Mouse (Mus musculus): ENCODE data around the gene Psmd13.

Gene Psmd13

DNA sequence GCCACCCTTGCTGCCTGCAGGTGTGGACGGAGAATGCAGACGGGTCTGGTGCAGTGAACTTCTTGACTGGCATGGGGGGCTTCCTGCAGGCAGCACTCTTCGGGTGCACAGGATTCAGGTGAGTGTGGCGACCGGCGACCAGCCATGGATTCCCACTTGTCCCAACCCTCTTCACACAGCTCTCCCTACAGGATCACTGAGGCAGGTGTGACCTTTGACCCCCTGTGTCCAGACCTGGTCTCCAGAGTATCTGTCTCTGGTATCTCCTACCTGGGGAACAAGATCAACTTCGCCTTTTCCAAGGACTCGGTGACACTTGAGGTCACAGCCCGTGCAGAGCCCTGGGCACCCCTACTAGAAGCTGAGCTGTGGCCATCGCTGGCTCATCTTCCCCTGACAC, 64.5 kb downstream of the Psmd13 start:
- no peak for DNase-seq

DNA sequence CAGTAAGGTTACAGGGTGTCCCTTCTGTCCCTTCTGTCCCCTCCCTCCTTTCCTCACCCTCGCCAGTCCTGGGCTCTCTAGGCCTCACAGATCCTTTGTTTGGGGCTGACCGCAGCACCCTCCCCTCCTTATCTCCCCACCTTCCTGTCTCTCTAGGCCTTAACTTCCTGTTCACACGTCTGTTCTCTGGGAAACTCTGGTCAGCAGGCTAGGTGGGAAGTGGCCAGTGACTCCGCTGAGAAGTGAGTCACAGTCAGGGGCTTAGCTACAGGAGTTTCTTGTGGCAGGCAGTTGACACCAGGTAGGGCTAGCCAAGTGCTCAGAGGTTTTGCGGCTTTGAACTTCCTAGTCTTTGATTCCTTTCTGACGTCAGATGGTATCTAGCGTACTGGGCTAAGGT, 65.2 kb downstream of the Psmd13 start:
- DNase-seq = no peak

DNA sequence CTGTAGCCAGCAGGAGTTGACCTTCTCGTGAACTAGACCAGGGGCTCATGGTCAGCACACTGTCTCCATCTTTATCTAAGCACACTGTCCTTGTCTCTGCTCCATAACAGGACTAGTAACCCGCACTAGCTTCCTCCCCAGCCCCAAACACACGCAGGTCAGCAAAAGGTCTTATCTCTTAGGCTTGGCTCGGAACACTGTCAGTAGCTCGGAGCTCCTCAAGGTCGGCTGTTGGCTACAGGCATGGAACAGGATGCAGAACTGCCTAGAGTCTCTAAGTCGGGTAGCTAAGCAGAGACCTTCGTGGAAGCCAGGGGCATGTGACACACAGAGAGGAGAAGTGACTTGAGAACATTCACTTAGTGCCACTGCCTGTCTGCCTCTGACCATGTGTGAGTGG, 66.4 kb downstream of the Psmd13 start:
- DNase-seq = no peak
